In the genomic region with DNA sequence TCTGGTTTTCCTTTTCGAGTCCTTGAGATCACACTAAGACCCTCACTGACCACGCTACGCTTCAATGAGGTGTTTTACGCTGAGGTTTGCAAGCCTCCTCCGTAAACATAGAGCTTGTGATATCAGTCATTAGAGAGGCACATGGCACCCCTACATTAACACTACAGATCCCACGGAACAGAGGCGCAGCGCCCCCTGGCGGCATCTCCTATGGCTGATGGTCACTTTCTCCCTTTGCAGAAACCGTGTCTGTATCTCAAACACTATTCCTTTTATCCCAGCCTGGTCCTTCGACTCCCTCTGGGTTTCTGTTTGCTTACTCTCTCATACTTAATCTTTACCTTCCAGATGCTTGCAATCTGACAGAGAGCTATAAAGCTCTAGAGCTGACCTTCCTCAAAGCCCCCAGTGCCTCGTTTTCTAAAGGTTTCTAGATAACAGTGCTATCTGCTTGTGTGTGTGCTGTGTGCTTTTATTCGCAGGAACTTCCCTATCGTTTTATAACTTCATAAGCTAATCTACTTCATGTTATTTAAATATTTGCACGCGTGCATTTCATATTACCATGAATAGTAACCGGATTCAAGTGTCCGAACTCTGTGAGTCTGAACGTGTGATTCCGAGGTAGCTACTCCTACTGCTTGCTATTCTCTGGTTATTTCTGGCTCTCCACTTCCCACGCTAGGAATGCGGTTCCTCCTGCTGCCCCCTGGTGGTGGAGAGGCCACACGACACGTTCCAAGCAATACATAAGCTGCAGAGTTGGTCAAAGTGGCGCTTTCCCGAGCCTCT, we compare ENCODE assay signal across 7 mouse cellular contexts. TPM values are rescaled to one million over a fixed set of nuclear protein-coding genes. Genes with fewer than 3 reads are reported as not detected.
A peak's percentile ranks its signal among the peaks of the same experiment; 100 is the strongest.
DNase-seq lines count a peak whose midpoint lies in the region; ATAC-seq and TF ChIP-seq lines count a peak whose summit lies in the region.

No protein-coding gene starts in this region.

- H3K4me3 ChIP-seq in embryonic facial prominence, embryonic 10.5 days, result peak overlapping the region; percentile 40; the same call in 1 of the 2 replicates
- no peak overlapping the region for H3K4me3 ChIP-seq in limb, embryonic 10.5 days
- H3K4me3 ChIP-seq in midbrain, embryonic 12.5 days, result no peak overlapping the region
- H3K4me3 ChIP-seq in small intestine, adult 2 months (ENCODE audit: low read depth, low read length), result no peak overlapping the region

- H3K9me3 ChIP-seq in embryonic facial prominence, embryonic 10.5 days, result no peaks in the 10 kb centered on the region
- no peaks in the 10 kb centered on the region for H3K9me3 ChIP-seq in limb, embryonic 10.5 days (replicated peaks)
- no peaks in the 10 kb centered on the region for H3K9me3 ChIP-seq in midbrain, embryonic 12.5 days

- peak overlapping the region; percentile 21 for H3K27ac ChIP-seq in embryonic facial prominence, embryonic 10.5 days (replicated peaks)
- H3K27ac ChIP-seq in limb, embryonic 10.5 days, result peak overlapping the region; percentile 74
- no peak overlapping the region for H3K27ac ChIP-seq in midbrain, embryonic 12.5 days (replicated peaks)
- no peak overlapping the region for H3K27ac ChIP-seq in small intestine, adult 2 months (ENCODE audit: insufficient read depth, low read depth, low read length)

- peaks cover 54% of the 10 kb centered on the region for H3K4me1 ChIP-seq in embryonic facial prominence, embryonic 10.5 days
- H3K4me1 ChIP-seq in limb, embryonic 10.5 days, result peaks cover 63% of the 10 kb centered on the region
- 0 out of 2 replicates have a peak, but pooled peaks cover 7% of the 10 kb centered on the region for H3K4me1 ChIP-seq in midbrain, embryonic 12.5 days
- H3K4me1 ChIP-seq in small intestine, adult 2 months (ENCODE audit: control insufficient read depth, insufficient read depth, insufficient read length, low read length), result peaks cover 12% of the 10 kb centered on the region

- no peaks in the 10 kb centered on the region for H3K27me3 ChIP-seq in embryonic facial prominence, embryonic 10.5 days (replicated peaks; ENCODE audit: low read depth, poor library complexity, severe bottlenecking)
- no peaks in the 10 kb centered on the region for H3K27me3 ChIP-seq in limb, embryonic 10.5 days (ENCODE audit: low read depth, poor library complexity, severe bottlenecking)
- 0 out of 2 replicates have a peak, but pooled peaks cover 6% of the 10 kb centered on the region for H3K27me3 ChIP-seq in midbrain, embryonic 12.5 days
- no peaks in the 10 kb centered on the region for H3K27me3 ChIP-seq in small intestine, adult 2 months (ENCODE audit: control insufficient read depth, insufficient read depth, low read length)

- peak overlapping the region; percentile 38 for H3K4me2 ChIP-seq in midbrain, embryonic 12.5 days (replicated peaks)

- no peaks in the 10 kb centered on the region for H3K36me3 ChIP-seq in embryonic facial prominence, embryonic 10.5 days (replicated peaks)
- H3K36me3 ChIP-seq in limb, embryonic 10.5 days, result no peaks in the 10 kb centered on the region
- no peaks in the 10 kb centered on the region for H3K36me3 ChIP-seq in midbrain, embryonic 12.5 days
- no peaks in the 10 kb centered on the region for H3K36me3 ChIP-seq in small intestine, adult 2 months (ENCODE audit: control insufficient read depth, insufficient read depth, low read length)

- no peak overlapping the region for H3K9ac ChIP-seq in midbrain, embryonic 12.5 days (replicated peaks)

- TF ChIP-seq POLR2A in small intestine, adult 2 months (IDR thresholded peaks at IDR 0.05; ENCODE audit: low read depth, low read length), result no peak

- TF ChIP-seq CTCF in small intestine, adult 2 months (IDR thresholded peaks at IDR 0.05; ENCODE audit: extremely low read depth, insufficient read length, insufficient replicate concordance, low read depth, low read length), result peak; percentile 98; the same call in 1 of the 2 replicates

- peak; percentile 70 for ATAC-seq in midbrain, embryonic 12.5 days (ENCODE audit: low FRiP score, low read depth)

- peak; percentile 84 for DNase-seq in adrenal gland, adult 8-10 months
- peak; percentile 90 for DNase-seq in embryonic facial prominence, embryonic 10.5 days (ENCODE audit: low spot score)
- peak; percentile 96 for DNase-seq in heart, adult 11 months
- peak; percentile 86 for DNase-seq in kidney, adult 18-20 months
- DNase-seq in limb, embryonic 10.5 days (ENCODE audit: low spot score), result peak; percentile 93

- 18% methylated on average over 26 of the region's 26 CpGs for WGBS in embryonic facial prominence, embryonic 10.5 days
- WGBS in limb, embryonic 10.5 days, result 22% methylated on average over 26 of the region's 26 CpGs
- 15% methylated on average over 26 of the region's 26 CpGs for WGBS in midbrain, embryonic 12.5 days
- 14% methylated on average over 26 of the region's 26 CpGs for WGBS in small intestine, adult 2 months

RNA-seq across cellular contexts. Expression of gene Msrb3, which starts 23.0 kb away (rescaled TPM):
- total RNA-seq in adrenal gland, adult 8-10 months (2022), result 10 to 100 TPM; 50.2 to 86.6 (median 67.3) TPM
- 3.4 and 3.6 TPM in 2 replicates for polyA plus RNA-seq in embryonic facial prominence, embryonic 10.5 days (2016; fragmentation: Nextera tagmentation; extraction: Ambion mirVana)
- polyA plus RNA-seq in limb, embryonic 10.5 days (2016; fragmentation: Nextera tagmentation; extraction: Ambion mirVana), result 5.4 and 7.2 TPM in 2 replicates
- 3.6 and 4.4 TPM in 2 replicates for polyA plus RNA-seq in midbrain, embryonic 12.5 days (2016; fragmentation: Nextera tagmentation; extraction: Ambion mirVana)
- 3.0 and 3.9 TPM in 2 replicates for polyA plus RNA-seq in small intestine, adult 2 months (2012; rRNA removed)

Comparison
In these comparisons a context has a peak if more than half of its experiments do, and no peak if none do; other contexts are left out.
1. H3K27ac ChIP-seq: peak in embryonic facial prominence, embryonic 10.5 days (single experiment) and limb, embryonic 10.5 days (single experiment); none in midbrain, embryonic 12.5 days (single experiment) and small intestine, adult 2 months (single experiment).
2. Peak in every context shown above with its lines, with median percentiles within 50 percentile points of each other: DNase-seq.